Mouse (Mus musculus) liver, embryonic 16.5 days (tissue): Measurements from ENCODE around the gene Epha2. TPM values are rescaled to one million over a fixed set of nuclear protein-coding genes. Genes with fewer than 3 reads are reported as not detected.
A peak's percentile ranks its signal among the peaks of the same experiment; 100 is the strongest.

ENCODE experiments used
- ATAC-seq: fragments of 200-750 bp; cut with Nextera tagmentation; 2 replicates; pipeline ENCODE4 v1.8.0; 2017; ENCODE audit warnings: low read depth, mild to moderate bottlenecking, moderate number of reproducible peaks, moderate library complexity
- H3K27ac ChIP-seq: fragments of 300-500 bp; sonication (generic); 2 replicates; pipeline ENCODE4 v1.5.1; 2014; ENCODE audit warnings: mild to moderate bottlenecking, low read length
- H3K27me3 ChIP-seq: fragments of 300-500 bp; sonication (generic); 2 replicates; pipeline ENCODE4 v1.6.1; 2014; ENCODE audit warnings: low read depth, low read length, mixed read lengths; ENCODE audit not compliant: control insufficient read depth, insufficient read depth
- H3K36me3 ChIP-seq: fragments of 300-500 bp; sonication (generic); 2 replicates; pipeline ENCODE4 v1.6.1; 2014; ENCODE audit warnings: mild to moderate bottlenecking; ENCODE audit not compliant: control insufficient read depth, insufficient read depth
- H3K4me1 ChIP-seq: fragments of 300-500 bp; sonication (generic); 2 replicates; pipeline ENCODE4 v1.6.1; 2014; ENCODE audit warnings: low read depth, low read length, mixed read lengths; ENCODE audit not compliant: control insufficient read depth
- H3K4me2 ChIP-seq: fragments of 300-500 bp; sonication (generic); 2 replicates; pipeline ENCODE4 v1.6.1; 2014; ENCODE audit warnings: low read depth, low read length, mixed read lengths
- H3K4me3 ChIP-seq: fragments of 300-500 bp; sonication (generic); 2 replicates; pipeline ENCODE4 v1.5.1; 2014; ENCODE audit warnings: low read depth, mild to moderate bottlenecking, low read length
- H3K9ac ChIP-seq: fragments of 300-500 bp; sonication (generic); 2 replicates; pipeline ENCODE4 v1.6.1; 2014; ENCODE audit warnings: low read depth, low read length
- H3K9me3 ChIP-seq: fragments of 300-500 bp; sonication (generic); replicated peaks from 2 replicates; pipeline ENCODE4 v1.6.1; 2016; ENCODE audit warnings: low read length; ENCODE audit not compliant: control insufficient read depth
- WGBS: fragments of 180-500 bp; shearing (Covaris S2); extraction: QIAGEN DNeasy Blood & Tissue Kit; methylation state at CpG from one replicate; pipeline ENCODE4 v1.1.7; 2014; ENCODE audit not compliant: insufficient replicate concordance; 5-methylcytosine and 5-hydroxymethylcytosine counted together
- polyA plus RNA-seq: library from polyadenylated mRNA; unstranded; fragments of >200 nt; fragmentation: Nextera tagmentation; extraction: Ambion mirVana; gene quantifications from 2 replicates; pipeline ENCODE4 v1.2.1, GENCODE M21; 2015

Epha2 gene
- polyA plus RNA-seq, 1 experiment from 2014 or later, result 0.53 TPM

DNA sequence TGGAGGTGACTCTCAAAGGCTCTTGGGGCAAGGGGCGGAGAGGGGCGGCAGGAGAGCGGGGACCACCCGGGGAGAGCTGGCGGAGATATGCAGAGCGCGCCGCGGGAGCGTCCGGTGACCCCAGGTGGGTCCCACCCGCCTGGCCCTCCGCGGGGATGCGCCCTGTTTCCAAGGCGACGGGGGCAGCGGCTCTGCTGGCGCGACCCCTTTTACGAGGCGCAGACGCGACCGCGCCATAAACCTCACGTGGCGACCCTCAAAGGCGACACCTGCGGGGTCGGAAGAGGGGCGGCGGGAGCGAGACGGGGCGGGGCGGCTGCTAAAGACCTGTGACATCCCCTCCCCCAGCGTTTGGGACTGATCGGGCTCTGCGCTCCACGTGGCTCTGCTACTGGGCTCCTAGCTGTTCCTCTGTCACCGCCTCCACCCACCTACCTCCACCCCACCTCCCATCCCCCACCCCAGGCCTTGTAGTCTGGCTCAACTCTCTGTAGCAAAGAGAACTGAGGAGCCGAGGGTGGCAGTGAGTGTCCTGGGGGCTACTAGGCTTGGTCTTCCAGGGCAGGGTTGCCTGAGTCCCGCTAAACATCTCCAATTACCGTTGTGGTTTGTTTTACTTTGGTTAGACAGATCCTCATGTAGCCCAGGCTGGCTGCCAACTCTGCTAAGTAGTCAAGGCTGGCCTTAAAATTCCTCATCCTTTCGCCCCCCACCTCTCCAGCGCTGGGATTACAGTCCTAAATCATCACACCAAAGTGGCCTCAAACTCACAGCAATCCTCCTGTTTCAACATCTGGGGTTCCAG lies 9.3 kb upstream of the Epha2 start:
- no peak for ATAC-seq
- peaks cover 11% of the 10 kb centered on the region for H3K4me1 ChIP-seq
- peaks cover 61% of the 10 kb centered on the region for H3K27me3 ChIP-seq
- peak overlapping the region; percentile 12; the same call in 1 of the 2 replicates for H3K4me3 ChIP-seq
- no peaks in the 10 kb centered on the region for H3K9me3 ChIP-seq
- no peak overlapping the region for H3K27ac ChIP-seq
- WGBS, result 2% methylated on average over 42 of the region's 47 CpGs
- H3K4me2 ChIP-seq, result peak overlapping the region; percentile 47
- no peaks in the 10 kb centered on the region for H3K36me3 ChIP-seq
- H3K9ac ChIP-seq, result no peak overlapping the region

DNA sequence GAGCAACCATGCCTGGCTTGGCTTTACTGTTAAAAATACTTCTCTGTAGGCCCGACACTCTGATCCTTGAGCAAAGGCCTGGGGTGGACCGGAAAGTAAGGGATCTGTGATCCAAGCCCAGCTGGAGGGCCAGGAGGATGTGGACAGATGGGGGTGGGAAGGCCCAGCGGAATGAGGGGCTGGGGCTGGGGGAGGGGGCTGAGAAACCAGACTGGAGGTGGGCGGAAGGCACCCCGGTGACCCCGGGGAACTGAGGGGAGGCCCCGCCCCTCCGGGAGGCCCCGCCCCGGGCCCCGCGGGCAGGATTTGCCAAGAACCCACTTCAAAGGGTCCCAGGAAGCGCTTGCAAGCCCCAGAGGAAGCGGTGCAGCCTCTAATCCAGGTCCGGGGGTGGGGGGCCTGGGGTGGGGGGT lies 5.3 kb upstream of the Epha2 start:
- Histone ChIP-seq H3K4me3 (no peak overlapping the region), H3K4me1 (no peaks in the 10 kb centered on the region; the same call in 1 of the 2 replicates), H3K4me2 (peak overlapping the region; percentile 33; the same call in 1 of the 2 replicates), H3K27me3 (peaks cover 56% of the 10 kb centered on the region), H3K36me3 (no peaks in the 10 kb centered on the region), H3K9me3 (no peaks in the 10 kb centered on the region), H3K27ac (no peak overlapping the region), H3K9ac (no peak overlapping the region)
- WGBS, result 7% methylated on average over 11 of the region's 15 CpGs
- no peak for ATAC-seq

DNA sequence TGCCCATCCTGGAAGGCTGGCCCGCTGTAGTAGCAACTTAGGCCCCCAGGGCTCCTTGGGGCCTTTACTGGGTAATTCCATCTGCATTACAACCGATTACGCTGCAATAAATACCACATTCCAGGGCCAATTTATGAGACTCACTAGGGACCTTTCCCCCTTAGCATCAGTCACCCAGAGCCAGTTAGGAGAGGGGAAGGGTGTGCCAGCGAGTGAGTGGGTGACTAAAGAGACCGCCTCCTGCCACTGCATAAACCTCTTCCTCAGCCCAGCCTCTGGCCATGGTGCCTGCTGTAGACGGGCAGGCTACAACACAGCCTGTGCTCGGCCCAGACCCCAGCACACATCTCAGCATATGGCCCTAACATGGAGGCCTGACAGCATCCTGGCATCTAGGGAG lies 3.1 kb upstream of the Epha2 start:
- peaks cover 60% of the 10 kb centered on the region for H3K27me3 ChIP-seq
- no peak overlapping the region for H3K9ac ChIP-seq
- no peak overlapping the region for H3K4me2 ChIP-seq
- H3K4me1 ChIP-seq, result no peaks in the 10 kb centered on the region; the same call in 1 of the 2 replicates
- no peak overlapping the region for H3K27ac ChIP-seq
- 53% methylated on average over 7 of the region's 7 CpGs for WGBS
- no peaks in the 10 kb centered on the region for H3K9me3 ChIP-seq
- no peak overlapping the region for H3K4me3 ChIP-seq
- ATAC-seq, result no peak
- H3K36me3 ChIP-seq, result no peaks in the 10 kb centered on the region

DNA sequence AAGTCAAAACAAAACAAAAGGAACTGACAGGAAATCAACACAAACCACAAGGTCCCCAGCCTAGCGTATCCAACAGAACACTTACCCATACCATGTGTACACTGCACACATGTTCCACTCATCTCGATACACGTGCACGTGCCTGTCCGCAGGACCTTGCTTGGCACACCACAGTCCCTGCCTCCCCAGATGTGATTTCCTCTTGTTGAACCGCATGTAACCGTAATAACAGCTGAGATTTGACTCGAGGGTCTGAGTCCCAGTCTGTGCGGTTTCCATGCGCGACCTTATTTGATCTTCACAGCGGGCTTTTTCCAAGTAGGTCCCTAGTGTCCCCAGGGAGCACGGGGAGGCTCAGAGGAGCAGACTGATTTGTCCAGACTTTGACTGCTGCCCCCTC lies 1.7 kb upstream of the Epha2 start:
- no peak overlapping the region for H3K4me2 ChIP-seq
- H3K27me3 ChIP-seq, result peaks cover 55% of the 10 kb centered on the region
- H3K4me1 ChIP-seq, result no peaks in the 10 kb centered on the region; the same call in 1 of the 2 replicates
- 24% methylated on average over 13 of the region's 13 CpGs for WGBS
- H3K9me3 ChIP-seq, result no peaks in the 10 kb centered on the region
- no peak for ATAC-seq
- H3K36me3 ChIP-seq, result no peaks in the 10 kb centered on the region
- H3K27ac ChIP-seq, result no peak overlapping the region
- H3K4me3 ChIP-seq, result no peak overlapping the region
- H3K9ac ChIP-seq, result no peak overlapping the region

DNA sequence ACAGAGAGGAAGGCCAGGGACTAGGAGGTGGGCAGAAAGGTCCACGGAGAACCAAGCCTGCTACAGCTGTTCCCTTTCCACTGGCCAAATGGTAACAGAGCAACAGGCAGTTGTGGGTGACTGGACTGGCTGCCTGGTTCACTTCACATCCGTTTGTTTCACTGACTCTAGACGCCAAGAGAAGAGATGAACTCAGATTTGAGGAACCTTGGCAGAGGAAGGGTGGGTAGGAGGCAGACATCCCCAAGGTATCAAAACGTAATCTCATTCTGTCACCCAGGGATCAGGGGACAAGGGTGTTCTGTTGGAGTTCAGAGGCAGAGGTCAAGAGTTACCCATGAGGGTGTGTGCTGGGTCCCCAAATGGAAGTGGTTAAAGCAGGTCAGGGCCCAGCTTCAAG lies 844 bp upstream of the Epha2 start:
- H3K36me3 ChIP-seq, result no peaks in the 10 kb centered on the region
- H3K27ac ChIP-seq, result no peak overlapping the region
- ATAC-seq, result no peak
- H3K4me1 ChIP-seq, result no peaks in the 10 kb centered on the region; the same call in 1 of the 2 replicates
- no peak overlapping the region for H3K9ac ChIP-seq
- peaks cover 55% of the 10 kb centered on the region for H3K27me3 ChIP-seq
- 39% methylated on average over 4 of the region's 4 CpGs for WGBS
- no peak overlapping the region for H3K4me2 ChIP-seq
- H3K9me3 ChIP-seq, result no peaks in the 10 kb centered on the region
- H3K4me3 ChIP-seq, result no peak overlapping the region

DNA sequence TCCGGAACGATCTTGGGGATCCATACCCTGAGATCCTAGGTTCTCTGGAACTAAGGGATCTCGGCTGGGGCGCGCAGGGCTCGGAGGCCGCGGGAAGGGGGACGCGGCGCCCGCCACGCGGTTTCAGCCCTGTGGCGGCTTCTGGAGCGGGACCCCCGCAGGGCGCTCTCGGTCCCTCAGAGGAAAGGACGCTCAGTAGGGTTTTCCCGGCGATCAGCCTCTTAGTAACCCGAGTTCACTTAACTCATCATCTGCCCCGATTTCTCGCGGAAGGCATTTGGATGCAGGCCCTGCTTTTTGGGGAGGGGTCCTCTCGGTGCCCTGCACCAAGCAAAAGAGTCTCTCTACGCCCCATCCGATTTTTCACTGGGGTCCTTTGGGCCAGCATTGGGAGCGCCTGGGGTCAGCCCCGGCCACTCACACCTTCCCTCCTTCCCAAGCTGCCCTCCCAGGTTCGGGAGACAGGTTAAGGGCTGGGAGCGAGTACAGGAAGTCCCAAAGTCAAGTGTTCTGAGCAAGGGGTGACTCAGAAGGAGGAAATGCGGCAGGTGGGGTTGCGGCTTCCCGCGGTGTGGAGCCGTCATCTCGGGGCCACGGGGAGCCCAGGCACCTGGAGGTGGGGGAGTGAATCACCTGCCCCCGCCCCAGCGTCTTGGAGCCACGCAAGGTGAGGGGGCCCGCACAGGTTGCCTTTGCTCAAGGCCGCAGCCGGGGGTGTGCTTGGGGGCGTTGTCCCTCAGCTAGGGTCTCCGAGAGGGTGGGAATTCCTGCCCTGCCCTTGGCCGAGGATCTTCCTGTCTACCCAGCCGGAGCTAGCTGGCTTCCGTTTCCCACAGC lies 769 bp downstream of the Epha2 start:
- Histone ChIP-seq H3K27ac (no peak overlapping the region), H3K27me3 (peaks cover 44% of the 10 kb centered on the region), H3K4me2 (peak overlapping the region; percentile 62), H3K36me3 (no peaks in the 10 kb centered on the region), H3K9ac (peak overlapping the region; percentile 36), H3K4me1 (no peaks in the 10 kb centered on the region; the same call in 1 of the 2 replicates), H3K4me3 (peak overlapping the region; percentile 57), H3K9me3 (no peaks in the 10 kb centered on the region)
- under 1% methylated on average over 51 of the region's 51 CpGs for WGBS
- ATAC-seq, result no peak

DNA sequence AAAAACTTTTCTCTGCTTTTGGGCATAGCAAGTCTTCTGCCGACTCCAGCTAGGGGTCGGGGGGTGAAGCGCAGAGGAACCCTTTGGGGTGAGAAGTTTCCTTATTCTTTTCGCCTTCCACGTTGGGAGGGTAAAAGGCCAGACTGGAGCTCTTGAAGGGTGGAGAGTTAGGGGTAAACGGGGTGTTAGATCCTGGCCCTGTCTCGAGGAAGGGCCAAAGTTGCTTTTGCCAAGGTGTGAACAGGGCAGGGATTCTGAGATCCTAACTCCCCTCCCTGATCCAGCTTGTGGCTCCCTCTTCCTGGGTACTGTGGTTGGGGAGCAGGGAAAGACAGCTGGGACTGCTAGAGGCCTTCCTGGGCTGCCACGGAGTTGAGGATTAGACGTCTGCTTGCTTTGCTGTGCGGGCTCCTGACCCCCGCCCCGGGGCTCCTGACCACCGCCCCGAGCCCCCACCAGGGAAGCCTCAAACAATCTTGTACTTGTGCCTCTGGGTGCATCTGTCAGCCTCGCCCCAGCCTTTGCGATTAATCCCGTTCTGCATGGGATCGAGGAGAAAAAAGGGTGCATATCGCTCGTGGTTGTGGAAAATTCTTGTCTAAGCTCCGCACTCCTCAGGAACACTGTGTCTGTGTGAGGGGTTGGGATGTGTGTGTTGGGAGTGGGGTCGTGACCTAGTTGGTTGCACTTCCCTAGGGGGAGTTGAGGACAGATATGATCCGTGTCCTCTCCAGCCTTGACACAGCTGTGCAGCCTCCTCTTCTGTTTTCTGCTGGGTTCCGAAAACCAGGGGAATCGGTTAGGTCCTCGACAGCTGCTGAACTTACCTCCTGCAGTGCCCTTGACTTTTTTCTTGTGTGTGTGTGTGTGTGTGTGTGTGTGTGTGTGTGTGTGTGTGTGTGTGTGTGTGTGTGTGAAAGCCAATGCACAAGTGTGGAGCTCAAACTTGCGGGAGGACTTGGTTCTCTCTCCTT lies 1.7 kb downstream of the Epha2 start:
- no peaks in the 10 kb centered on the region for H3K9me3 ChIP-seq
- H3K27me3 ChIP-seq, result peaks cover 39% of the 10 kb centered on the region
- H3K4me1 ChIP-seq, result no peaks in the 10 kb centered on the region; the same call in 1 of the 2 replicates
- H3K4me2 ChIP-seq, result peak overlapping the region; percentile 62
- no peak overlapping the region for H3K27ac ChIP-seq
- no peaks in the 10 kb centered on the region for H3K36me3 ChIP-seq
- H3K9ac ChIP-seq, result peak overlapping the region; percentile 36; the same call in 1 of the 2 replicates
- 14% methylated on average over 27 of the region's 27 CpGs for WGBS
- H3K4me3 ChIP-seq, result peak overlapping the region; percentile 57
- no peak for ATAC-seq

DNA sequence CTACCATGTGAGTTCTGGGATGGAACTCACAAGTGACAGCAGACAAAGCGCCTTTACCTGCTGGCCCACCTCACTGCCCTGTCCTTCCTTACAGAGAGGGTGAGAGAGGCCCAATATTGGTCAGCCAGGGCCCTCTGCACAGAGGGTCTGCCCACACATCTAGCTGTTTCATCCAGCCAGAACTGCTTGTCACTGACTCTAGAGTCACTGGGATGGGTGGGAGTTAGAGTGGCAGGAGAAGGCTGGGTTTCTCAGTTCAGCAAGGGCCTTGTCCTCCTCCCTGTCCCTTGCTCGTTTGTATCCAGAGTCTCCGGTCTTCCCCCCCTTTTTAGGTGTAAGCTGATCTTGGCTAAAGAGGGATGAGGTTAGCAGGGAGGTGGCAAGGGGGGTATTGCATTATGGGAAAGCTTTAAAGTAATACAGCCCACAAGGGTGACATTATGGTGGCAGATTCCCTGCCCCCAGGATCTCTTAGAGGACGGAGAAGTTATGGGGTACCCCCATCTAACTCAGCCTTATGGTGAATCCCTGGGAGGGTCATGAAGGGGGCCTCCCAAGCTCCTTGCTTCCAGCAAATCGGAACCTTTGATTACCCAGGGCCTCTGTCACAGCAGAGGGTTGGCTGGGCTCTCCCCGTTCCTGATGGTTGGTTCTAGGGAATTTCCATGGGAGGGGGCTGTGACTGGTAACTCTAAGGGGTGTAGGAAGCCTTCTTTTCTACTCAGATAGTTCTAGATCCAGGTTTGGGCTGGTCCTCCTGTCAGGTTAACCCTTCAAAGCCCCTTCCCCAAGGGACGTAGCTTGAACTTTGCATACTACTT lies 2.6 kb downstream of the Epha2 start:
- H3K4me2 ChIP-seq, result no peak overlapping the region
- H3K36me3 ChIP-seq, result no peaks in the 10 kb centered on the region
- WGBS, result 51% methylated on average over 7 of the region's 7 CpGs
- H3K27me3 ChIP-seq, result peaks cover 38% of the 10 kb centered on the region
- no peak overlapping the region for H3K9ac ChIP-seq
- no peaks in the 10 kb centered on the region for H3K9me3 ChIP-seq
- no peak overlapping the region for H3K4me3 ChIP-seq
- H3K27ac ChIP-seq, result no peak overlapping the region
- no peak for ATAC-seq
- no peaks in the 10 kb centered on the region; the same call in 1 of the 2 replicates for H3K4me1 ChIP-seq
